Mouse (Mus musculus): ENCODE results near the gene Rasal2.

The Rasal2 gene

GRCm38 (mm10) chr1:157412454-157413369, at the start of gene Rasal2:
TSS of gene Rasal2 (minus strand) at chr1:157412595.
- in situ Hi-C loops (cut with MboI, MseI), result loop anchor here (10.0 kb wide), 1 partner anchor 518 kb away; no protein-coding TSS in a partner anchor

- in situ Hi-C loops (cut with MboI, MseI), result no loop called here
Measured at GRCm38 (mm10) chr1:157461276-157461675, 48.9 kb upstream of the Rasal2 start.

GRCm38 (mm10) chr1:157459904-157460303, 47.5 kb upstream of the Rasal2 start:
- in situ Hi-C loops (cut with MboI, MseI), result loop anchor here (10.0 kb wide), 1 partner anchor 695 kb away; no protein-coding TSS in a partner anchor

- in situ Hi-C loops (cut with MboI, MseI), result loop anchor here (10.0 kb wide), 1 partner anchor 694 kb away; no protein-coding TSS in a partner anchor
Measured at GRCm38 (mm10) chr1:157458421-157459208, 46.2 kb upstream of the Rasal2 start, which contains the start of gene Cryzl2. TSS of gene Cryzl2 (plus strand) at chr1:157458577.

- in situ Hi-C loops (cut with MboI, MseI), result loop anchor here (10.0 kb wide), 1 partner anchor 693 kb away; no protein-coding TSS in a partner anchor
Measured at GRCm38 (mm10) chr1:157457789-157458188, 45.4 kb upstream of the Rasal2 start.

- in situ Hi-C loops (cut with MboI, MseI), result loop anchor here (10.0 kb wide), 1 partner anchor 690 kb away; no protein-coding TSS in a partner anchor
Measured at GRCm38 (mm10) chr1:157454876-157455275, 42.5 kb upstream of the Rasal2 start.

- in situ Hi-C loops (cut with MboI, MseI), result loop anchor here (10.0 kb wide), 1 partner anchor 688 kb away; no protein-coding TSS in a partner anchor
Measured at GRCm38 (mm10) chr1:157452759-157453549, 40.6 kb upstream of the Rasal2 start.

GRCm38 (mm10) chr1:157452284-157452683, 39.9 kb upstream of the Rasal2 start:
- in situ Hi-C loops (cut with MboI, MseI), result loop anchor here (10.0 kb wide), 1 partner anchor 687 kb away; no protein-coding TSS in a partner anchor

GRCm38 (mm10) chr1:157449981-157450636, 37.7 kb upstream of the Rasal2 start:
- in situ Hi-C loops (cut with MboI, MseI), result loop anchor here (10.0 kb wide), 1 partner anchor 685 kb away; no protein-coding TSS in a partner anchor

GRCm38 (mm10) chr1:157449532-157449931, 37.1 kb upstream of the Rasal2 start:
- in situ Hi-C loops (cut with MboI, MseI), result no loop called here

- in situ Hi-C loops (cut with MboI, MseI), result no loop called here
Measured at GRCm38 (mm10) chr1:157448805-157449188, 36.4 kb upstream of the Rasal2 start.

GRCm38 (mm10) chr1:157448164-157448804, 35.9 kb upstream of the Rasal2 start:
- in situ Hi-C loops (cut with MboI, MseI), result no loop called here

GRCm38 (mm10) chr1:157447142-157447541, 34.7 kb upstream of the Rasal2 start:
- in situ Hi-C loops (cut with MboI, MseI), result no loop called here

- in situ Hi-C loops (cut with MboI, MseI), result no loop called here
Measured at GRCm38 (mm10) chr1:157446325-157446724, 33.9 kb upstream of the Rasal2 start.

- in situ Hi-C loops (cut with MboI, MseI), result no loop called here
Measured at GRCm38 (mm10) chr1:157445398-157445910, 33.1 kb upstream of the Rasal2 start.

- in situ Hi-C loops (cut with MboI, MseI), result no loop called here
Measured at GRCm38 (mm10) chr1:157444632-157445300, 32.4 kb upstream of the Rasal2 start.

- in situ Hi-C loops (cut with MboI, MseI), result no loop called here
Measured at GRCm38 (mm10) chr1:157443723-157444561, 31.5 kb upstream of the Rasal2 start.
